Mouse (Mus musculus) lung, postnatal 0 days (tissue): Measurements from ENCODE around the gene Mapt.

Experiments used
- CTCF ChIP-seq: IDR thresholded peaks from 2 replicates; pipeline ENCODE4 v1.5.1; 2016; ENCODE audit warnings: antibody characterized with exemption, mild to moderate bottlenecking
- EP300 ChIP-seq: IDR thresholded peaks from 2 replicates; pipeline ENCODE4 v1.6.1; 2016; ENCODE audit warnings: antibody characterized with exemption, mild to moderate bottlenecking, control low read depth

DNA sequence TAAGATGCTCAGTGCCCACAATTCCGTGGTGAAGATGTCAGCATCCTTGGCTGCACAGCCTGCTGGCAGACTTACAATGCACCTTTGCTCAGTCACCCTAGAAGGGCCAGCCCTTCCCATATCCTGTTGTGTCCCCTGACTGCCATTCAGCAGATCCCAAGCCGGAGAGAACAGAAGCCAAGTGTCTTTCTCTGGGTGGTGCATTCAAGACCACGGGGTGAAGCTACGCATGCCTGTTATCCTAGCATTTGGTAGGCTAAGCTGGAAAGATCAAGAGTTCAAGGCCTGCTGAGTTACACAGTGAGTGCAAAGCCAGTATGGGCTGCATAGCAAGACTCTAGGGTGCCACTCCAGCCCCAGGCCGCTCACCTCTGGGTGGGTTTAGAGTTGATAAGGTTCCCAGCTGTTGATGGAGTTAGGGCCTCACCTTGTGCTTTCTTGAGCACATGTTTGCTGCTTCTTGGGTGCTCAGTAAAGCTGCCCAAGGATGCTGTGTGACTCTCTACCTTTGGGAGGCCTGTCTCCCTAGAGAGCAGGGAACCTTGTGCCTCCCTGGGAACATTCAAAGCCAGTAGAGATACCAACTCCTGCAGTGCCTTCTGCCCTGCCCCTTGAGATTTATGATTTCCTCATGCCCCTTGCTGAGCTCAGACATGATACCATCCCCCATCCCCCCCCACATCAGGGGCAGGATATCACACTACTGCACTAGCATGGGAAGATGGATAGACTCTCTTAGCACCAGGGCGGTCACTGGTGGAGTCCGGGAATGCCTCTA lies 61.4 kb downstream of the Mapt start:
- TF ChIP-seq CTCF (no peak), EP300 (no peak)
